Mouse (Mus musculus): ENCODE measurements around the gene Gm28729.
A peak's percentile ranks its signal among the peaks of the same experiment; 100 is the strongest.

Gm28729 gene

DNA sequence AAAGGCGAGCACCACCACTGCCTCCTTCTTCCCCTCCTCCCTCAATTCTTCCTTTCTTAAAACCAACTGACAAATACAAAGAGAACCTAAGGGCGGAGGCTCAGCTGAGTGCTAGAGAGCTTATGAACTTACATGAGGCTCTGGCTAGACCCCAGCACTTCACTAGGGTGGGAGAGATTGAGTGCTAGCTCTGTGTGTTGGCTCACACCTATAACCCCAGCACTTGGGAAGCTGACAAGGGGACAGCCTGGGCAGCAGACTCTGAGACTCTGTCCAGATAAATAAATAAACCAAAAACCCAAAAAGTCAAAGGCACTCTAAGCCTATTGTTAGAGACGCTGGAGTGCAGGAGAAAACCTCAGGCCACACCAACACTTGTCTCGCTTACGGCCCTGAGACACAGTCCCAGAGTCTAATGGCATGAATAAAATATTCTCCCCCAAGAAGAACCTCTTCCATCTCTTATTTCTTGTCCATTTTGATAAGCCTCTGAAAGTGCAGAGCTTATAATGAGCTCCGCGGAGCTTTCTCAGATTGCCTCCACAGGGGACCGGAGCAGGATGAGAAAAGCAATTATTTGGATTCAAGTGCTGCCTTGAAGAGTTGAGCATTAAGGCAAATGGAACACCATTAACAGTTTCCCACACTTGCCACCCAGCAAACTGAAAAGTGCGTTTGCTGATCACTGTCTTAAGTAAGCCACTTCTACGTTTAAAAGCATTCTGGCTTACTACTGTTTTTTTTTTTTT lies 64.8 kb downstream of the Gm28729 start:
- DNase-seq = no peak

DNA sequence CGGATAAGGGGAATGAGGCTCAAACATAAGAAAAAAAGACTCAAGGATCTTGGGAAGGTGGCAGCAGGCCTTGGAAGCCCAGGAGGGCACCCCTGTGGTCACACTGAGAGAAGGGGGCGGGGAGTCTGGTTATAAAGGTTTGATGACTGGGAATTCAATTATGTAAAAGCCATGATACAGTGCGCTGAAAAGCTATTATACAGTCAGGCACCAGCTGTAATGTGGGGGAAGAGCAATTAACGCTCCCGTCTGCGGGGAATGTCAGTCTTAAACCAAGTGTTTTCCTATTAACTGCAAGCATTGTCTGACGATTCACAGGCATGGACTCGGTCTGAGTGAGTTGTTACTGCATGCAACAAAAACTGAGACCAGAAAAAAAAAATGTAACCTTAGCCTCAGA lies 69.4 kb downstream of the Gm28729 start:
- DNase-seq = no peak

DNA sequence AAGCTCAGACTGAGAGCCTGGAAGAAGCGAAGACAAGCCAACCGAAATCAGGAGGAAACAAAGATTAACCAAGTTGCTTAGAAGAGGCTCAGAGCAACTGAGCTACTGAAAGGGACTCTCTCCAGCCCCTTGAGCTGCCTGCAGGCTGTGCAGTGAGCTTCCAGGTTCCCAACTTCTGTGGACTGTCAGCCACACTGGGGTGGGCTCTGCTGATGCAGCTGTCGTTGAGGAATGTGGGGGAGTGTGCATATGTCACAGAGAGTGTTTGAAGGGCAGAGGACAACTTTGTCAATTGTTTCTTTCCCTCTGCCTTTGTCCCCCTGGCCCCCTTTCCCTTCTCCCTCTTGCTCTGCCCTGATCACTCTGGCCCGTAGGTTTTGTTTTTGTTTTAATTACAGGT lies 72.1 kb downstream of the Gm28729 start:
- DNase-seq = no peak

DNA sequence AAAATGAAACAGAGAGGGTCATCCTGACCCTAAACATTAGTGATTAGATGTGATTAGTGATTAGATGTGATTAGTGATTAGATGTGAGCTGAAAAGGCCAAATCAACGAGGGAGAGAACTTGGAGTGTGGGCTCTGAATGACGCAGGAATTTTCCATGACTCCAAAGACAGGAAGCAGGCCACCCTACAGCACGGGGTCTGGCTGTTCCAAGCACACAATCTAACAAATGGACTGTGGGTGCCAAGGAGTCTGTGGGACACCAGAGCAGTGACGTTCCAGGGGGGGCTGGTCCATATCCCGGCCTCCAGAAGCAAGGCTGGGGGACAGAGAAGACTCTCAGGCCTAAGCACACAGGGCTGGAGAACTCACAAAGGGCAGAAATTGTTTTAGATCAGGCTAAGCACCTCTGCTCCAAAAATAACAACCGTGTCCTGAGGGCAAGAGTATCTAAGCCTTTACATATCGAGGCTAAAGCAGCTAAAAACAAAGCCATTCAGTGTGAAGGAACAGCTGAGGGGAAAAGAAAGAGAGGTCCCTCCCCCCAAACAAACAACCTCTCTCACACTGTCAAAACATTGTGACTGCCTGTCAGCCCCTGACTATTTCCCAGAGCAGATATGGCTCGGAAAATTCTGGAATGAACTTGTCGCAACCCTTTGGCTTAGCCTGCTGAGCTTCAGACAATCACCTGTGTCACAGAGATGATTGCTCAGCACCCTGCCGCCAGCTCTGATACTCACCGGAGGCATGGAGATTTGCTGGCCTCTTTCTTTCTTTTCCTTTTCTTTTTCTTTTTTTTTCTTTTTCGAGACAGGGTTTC lies 74.0 kb downstream of the Gm28729 start:
- DNase-seq = peak; percentile 23 to 54

DNA sequence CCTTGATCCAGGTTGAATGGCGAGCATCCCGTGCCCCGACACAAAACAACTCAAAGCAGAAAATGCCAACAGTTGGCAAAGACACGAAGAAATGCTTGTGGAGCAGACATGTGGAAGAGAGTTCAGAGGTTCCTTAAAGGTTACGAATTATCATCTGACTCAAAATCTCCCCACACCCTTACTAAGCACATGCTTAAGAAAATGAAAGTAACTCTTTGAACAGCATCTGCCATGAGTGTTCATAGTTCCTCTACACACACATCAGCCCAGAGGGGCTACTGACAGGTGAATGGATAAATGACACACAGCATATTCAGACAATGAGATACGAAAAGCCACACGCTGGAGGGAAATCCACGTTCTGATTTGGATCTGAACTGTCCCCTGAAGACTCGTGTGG lies 75.5 kb downstream of the Gm28729 start:
- DNase-seq = no peak

DNA sequence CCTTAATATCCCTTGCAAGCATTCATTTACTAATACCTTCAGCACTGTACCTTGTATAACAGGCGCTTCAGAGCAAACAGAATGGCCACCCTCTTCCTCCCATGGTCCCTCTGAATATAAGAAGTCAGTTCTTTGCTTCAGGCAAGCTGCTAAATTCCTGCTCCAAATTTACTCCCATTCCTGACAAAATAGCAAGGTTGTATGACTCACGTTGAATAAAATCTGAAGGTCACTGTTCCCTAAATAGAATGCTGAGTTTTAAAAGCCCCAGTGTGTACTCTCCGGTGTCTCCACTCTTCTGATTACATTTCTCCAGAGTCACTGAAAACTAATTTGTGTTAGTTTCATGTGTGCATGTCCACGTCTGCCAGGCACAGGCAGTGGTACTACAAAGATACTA lies 79.7 kb downstream of the Gm28729 start:
- no peak for DNase-seq

DNA sequence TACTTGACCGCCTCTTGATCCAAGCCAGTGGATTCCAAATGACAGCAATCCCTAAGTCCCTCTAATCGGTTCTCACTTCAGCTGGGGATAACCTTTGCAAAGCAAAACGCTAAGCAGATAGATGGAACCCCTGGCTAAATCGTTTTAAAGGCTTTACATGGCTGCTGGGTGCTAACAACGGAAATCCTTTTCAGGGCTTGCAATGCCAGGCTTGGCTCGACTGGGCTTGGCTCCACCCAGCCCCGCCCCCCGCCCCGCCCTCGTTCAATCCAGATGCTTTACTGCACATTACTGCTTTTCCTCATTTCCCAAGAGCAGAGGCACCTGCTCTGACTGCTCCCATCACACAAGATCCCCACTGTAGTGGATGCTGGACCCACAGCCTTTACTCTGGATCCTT lies 83.0 kb downstream of the Gm28729 start:
- DNase-seq = no peak

DNA sequence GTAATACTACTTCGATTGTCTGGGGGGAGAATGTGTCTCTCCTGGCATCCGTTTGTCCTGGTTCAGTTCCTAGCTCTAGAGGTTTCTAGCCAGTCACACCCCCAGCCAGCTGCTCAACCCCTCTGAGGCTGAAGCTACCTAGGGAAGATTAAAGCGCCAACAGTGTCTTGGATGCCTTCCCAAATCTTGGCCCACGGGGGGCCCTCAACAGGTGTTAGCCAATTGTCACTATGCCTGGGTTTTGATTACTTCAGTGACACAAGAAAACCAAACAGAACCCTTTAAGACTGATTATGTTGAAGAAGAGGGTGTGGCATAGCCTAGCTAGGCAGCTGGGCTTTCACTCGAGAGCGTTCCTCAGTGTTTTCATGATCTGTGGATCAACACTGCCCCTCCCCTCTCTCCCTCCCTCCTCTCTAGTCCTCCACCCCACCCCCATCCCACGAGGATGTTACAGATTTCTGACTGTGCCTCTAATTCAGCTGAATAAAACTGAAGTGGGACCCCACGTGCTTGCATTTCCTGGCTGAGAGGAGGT lies 86.7 kb downstream of the Gm28729 start:
- peak in 1 of 2 experiments; percentile 33 for DNase-seq

DNA sequence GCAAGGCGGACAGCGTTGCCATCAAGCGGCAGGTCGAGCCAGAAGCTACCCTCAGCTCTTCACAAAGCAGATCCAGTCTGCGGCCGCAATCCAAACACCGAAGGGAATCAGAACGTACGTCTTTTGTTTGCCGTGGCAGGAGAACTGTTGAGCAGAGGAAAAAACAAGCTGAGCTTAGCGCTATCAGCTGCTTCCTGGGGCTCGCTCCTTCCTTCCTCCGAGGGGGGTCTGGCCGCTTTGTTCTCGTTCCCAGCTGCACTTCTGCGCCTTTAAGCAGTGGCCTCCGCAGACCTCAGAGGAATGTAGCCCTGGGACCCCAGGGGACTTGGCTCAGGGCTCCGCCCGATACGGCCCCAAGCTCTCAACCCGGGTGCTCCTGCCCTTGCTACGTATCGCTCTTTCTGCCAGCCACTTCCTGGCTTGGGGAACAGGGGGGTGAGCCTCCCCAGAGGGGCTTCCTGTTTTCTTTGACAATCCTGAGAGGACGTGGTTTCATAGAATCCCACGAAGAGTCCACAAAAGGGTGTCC lies 87.2 kb downstream of the Gm28729 start:
- peak; percentile 68 to 82 for DNase-seq

DNA sequence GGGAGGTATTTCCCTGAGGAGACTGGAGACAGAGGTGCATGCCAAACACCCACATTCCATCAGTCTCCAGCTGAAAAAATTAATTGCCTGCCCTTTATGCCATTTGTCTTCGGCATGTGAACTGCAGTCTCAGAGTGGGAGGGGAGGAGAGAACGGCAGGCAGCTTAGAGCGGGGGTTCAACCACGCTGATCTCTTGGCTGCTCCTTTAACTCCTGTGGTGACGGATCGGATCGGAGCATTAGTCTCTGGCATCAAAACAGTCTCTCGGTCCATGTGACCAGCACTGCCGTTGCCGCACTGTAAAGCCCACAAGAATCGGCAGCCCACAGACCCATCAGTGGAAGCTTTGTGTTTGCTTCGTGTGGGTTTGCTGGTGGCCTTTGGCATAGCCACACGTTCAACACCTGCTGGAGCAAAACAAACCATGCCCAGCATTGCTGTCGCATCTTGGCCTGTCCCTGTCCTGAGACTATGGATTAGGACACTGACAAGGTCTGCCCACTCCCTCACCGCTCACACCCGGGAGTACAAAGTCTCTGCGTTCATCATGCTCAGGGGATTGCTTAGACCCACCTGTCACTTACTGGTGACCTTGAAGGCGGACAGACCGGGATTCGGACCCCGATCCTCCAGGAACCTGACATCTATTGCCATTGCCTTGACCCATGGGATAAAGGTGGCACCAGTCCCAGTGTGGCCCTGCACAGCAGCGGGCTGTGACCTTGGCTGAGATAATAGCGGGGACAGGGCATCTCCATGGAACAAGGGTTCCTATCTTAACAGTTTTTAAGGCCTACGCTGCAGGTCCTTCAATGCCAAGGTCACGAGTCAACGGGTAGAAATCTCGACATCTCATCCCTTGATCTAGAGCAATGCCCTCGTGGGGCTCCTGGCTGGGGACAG lies 87.9 kb downstream of the Gm28729 start:
- peak in 1 of 2 experiments; percentile 6 for DNase-seq

Data from kidney, postnatal 25 days (tissue).